Mouse (Mus musculus) kidney, postnatal 10 days (tissue): ENCODE results near the gene Cyp4x1.
A peak's percentile ranks its signal among the peaks of the same experiment; 100 is the strongest.

Experiments
- DNase-seq: peaks from one replicate; pipeline ENCODE4 v3.0.0; 2021; ENCODE audit warnings: mixed read lengths

Cyp4x1 gene

DNA sequence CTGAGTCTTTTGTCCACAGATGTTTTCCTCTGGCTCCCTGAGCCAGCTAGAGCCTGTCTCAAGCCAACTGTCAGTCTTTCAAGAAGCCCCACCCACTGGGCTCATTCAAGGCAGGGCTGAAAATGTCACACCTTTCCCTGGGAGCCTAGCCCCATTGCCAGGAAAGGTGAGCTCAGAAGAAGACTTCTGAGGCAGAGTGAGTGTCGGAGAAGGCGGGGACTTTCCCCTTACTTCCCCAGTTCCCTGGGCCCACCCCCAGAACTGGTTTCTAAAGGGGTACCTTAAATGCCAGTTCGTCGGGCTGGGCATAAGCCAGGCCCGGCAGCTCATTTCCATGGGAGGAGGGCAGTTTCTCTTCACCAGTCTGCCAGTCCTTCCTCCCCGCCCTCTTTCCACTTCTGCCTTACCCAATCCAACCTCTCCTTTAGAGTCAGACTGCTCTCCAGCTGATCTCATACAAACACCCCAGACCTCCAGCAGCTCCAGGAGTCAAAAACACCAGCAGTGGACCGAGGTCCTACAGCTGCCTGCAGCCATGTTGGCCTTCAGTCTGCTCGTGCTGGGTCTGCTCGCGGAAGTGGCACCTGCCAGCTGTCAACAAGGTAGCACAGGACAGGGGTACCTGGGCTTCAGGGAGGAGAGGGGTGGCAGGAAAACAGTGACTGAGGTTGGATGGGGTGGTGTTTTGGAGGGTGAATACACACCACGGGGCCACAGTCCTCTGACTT lies 45.3 kb downstream of the Cyp4x1 start, which contains the start of gene Pdzk1ip1:
Gene Pdzk1ip1, plus strand, starts transcription at position 98 of the 728 bp plus-strand sequence.
- DNase-seq, result peak; percentile 76

GRCm38 (mm10) chr4:115086763-115087415 lies 47.2 kb downstream of the Cyp4x1 start:
- no peak for DNase-seq

- DNase-seq, result no peak
These were observed 47.8 kb downstream of the Cyp4x1 start for GRCm38 (mm10) chr4:115086257-115086656.

GRCm38 (mm10) chr4:115085522-115086095 lies 48.5 kb downstream of the Cyp4x1 start:
- DNase-seq, result peak; percentile 81

- no peak for DNase-seq
These were observed 51.0 kb downstream of the Cyp4x1 start for GRCm38 (mm10) chr4:115083031-115083430.

DNA sequence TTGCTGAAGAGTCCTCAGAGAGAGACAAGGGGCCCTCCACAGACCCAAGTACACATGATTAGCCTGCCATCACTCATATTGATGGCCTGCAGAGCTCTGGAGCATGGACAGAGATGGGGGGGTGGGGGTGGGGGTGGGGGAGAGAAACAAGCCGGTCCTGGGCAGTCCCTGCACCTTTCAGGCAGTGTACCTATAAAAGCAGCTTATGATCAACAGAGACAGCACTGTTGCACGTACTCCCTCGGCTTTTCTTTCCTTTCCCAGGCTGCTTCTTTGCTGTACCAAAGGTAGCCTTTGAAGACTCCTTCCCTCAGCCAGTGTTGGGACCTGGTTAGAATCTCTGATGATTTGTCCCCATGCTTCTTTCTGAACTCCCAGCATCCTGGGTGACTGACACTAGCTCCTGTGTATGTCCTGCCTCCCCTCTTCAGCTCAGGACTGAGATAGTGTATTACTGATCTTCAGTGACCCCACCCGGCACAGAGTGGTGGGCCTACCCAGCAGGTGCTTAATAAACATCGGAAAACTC lies 54.2 kb downstream of the Cyp4x1 start:
- no peak for DNase-seq

DNA sequence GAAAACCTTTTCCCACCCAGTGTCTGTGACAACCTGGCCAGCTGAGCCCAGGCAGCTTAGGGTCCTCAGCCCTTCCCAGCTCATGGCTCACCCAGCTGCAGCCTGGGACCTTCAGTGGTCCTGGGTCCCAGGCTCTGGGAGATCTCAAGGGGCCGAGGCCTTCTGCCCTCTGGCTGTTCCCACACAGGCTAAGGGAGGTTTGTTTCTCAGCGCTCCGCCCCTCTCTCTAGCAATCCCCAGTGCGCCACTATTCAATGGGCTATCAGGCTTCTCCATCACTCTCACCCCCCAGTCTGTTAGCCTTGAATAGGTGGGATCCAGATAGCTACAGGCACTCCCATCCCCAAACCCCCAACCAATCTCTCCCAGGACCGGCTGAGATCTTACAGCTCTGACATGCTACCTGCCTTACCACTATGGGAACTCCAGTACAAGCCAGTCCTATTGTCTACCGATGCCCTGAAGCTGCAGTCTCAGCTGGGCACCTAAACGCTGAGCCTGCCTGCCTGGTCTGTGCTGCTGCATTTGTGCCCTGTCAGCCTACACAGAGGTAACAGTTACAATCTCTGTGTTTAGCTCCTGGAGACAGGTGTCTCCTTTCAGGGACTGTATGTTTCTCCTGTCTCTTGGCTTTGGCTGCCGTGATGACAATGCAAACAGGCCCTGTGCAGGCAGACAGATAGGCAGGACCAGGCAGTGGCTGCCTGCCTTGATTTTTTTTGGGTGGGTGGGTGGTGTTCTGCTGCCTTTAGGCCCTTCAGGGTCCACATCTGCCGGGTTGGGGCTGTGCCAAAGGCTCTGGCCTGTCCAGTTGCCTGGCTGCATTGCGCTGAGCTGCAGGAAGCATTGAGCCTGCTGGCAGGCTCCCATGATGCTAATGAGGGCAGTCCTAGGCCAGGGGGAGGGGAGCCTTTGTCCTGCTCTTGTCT lies 54.9 kb downstream of the Cyp4x1 start:
- DNase-seq, result peak; percentile 86

- DNase-seq, result peak; percentile 54
These were observed 58.7 kb downstream of the Cyp4x1 start for GRCm38 (mm10) chr4:115075204-115075915.

DNA sequence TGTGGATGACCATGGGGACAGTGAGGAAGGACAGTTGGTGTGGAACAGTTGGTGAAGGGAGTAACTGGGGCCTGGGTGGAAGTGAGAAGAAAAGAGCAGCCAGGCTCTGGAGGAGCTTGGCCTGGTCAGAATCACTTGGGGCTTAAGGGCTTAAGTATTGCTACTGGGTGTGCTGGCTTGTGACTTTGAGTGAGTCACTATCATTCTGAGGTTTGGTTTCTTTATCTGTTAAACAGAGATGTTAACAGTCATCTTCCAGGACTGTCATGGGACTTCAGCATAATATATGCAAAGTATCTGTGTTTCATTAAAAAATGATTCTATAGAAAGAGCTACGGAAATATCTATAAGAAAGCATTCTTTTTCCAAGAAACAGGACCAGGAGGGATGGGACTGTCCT lies 59.3 kb downstream of the Cyp4x1 start:
- no peak for DNase-seq

GRCm38 (mm10) chr4:115071668-115072067 lies 62.4 kb downstream of the Cyp4x1 start:
- no peak for DNase-seq

GRCm38 (mm10) chr4:115063518-115064239 lies 70.4 kb downstream of the Cyp4x1 start:
- DNase-seq, result no peak

GRCm38 (mm10) chr4:115062875-115063517 lies 71.1 kb downstream of the Cyp4x1 start:
- DNase-seq, result peak; percentile 70

- no peak for DNase-seq
These were observed 71.6 kb downstream of the Cyp4x1 start for GRCm38 (mm10) chr4:115062540-115062874.

DNA sequence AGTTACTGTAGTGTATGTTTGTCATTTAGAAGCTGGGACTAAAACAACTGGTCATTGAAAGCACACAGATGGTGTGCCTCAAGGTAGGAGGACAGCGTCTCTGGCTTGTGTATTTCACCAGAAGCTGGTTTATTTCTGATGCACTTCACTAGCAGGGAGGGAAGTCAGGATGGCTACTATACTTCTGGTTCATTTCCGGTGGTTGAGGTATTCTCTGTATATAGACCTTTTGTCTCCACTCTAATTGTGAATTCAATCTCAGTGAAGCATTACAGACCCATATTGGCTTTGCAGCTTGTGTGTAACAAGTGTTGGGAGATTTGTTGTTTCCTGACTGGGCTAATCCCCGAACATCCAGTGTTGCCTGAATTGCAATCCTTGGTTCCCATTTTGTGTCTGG lies 73.3 kb downstream of the Cyp4x1 start:
- DNase-seq, result no peak

DNA sequence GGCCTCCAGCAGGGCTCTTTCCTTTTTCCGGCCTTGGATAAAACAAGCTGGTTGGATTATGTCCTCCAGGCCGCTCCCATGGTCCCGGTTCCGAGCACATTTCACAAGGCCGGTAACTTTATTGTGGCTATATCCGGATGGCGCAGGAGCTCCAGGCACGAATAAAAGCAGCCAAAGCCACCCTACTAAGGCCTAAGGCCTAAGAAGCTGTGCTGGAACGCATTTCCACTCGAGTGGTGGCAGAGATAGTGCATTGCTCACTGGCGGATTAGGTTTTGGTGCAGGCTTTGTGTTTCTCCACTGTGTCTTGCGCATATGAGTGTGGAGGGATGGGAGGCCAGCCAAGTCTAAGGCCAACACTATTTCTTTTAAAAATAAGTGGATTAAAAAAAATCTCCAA lies 74.2 kb downstream of the Cyp4x1 start:
- peak; percentile 46 for DNase-seq

DNA sequence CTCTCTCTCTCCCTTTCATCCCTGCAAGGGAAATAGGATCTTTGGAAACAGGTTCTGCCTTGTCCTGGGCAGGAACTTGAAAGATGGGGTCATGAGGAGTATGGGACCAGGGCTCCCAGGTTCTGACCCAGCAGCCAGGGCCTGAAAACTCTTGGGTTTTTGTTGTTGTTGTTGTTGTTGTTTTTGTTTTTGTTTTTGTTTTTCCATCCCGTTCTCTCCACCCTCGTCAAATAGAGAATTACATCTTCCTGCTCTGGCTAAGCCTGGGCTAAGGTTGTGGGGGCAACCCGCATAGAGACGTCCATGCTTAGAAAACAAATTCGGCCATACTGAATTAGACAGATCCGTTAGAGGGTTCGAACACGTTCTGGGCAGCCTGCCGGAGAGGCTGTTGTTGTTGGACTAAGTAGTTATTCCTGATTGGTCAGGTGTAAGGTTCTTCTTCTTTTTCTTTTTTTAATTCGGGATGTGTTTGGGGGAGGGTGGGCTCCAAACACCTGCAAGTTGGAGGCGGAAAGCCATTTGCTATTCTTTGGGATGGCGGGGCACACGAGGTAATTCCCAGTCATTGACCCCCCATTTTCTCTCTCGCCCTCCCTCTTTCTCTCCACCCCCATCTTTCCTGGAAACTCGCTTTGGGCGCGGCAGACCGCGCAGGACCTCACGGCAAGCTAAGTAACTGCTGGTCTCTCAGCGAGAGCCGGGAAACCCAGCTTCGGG lies 75.0 kb downstream of the Cyp4x1 start:
- peak; percentile 28 for DNase-seq

DNA sequence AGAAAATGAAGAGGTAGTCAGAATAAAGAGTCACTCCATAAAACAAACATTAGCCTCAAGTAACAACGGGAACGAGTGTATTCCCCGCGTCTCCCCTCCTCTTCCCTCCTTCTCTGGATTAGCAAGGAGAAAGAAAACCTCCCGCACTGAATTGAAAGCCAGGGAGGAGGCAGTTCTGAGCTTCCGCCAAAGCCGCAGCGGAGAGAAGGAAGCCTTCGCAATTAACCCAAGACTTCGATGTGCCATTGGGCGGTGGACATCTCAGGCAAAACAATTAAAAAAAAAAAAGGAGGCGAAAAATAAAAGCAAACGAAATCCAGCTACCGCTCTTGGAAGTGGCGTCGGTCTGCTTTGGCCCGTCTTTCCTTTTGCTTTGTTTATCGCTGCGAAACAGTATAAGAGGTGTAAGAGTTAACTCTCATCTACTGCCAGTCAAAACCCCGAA lies 75.7 kb downstream of the Cyp4x1 start:
- peak; percentile 46 for DNase-seq

DNA sequence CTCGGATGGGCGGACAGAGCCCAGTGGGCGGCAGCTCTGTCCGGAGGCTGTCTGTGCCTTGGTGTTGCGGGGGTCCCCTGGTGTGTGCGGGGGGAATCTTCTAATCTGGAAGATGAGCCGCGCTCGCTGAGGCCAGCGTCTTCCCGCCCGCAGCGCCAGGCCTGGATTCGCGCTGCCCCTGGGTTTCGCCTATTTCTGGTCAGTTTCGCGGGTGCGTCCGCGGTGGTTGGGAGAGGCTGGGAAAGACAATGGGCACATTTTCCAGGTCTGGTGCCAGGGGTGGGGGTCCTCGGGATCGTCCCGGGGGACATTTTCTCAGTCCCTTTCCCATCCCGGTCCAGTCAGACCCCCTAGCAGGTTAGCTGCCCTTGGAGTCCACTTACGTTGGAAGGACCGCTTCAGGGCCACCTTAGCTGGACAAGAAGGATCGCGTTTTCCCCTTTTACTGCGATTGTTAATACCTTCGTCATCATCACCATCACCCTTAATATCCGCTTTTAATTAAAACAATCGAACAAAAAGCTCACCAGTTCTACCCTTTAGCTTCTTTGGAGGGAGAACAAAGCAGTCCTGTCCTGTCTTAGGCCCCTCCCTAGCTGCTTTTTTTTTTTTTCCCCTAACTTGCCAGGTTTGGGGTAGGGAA lies 76.3 kb downstream of the Cyp4x1 start:
- DNase-seq, result no peak

DNA sequence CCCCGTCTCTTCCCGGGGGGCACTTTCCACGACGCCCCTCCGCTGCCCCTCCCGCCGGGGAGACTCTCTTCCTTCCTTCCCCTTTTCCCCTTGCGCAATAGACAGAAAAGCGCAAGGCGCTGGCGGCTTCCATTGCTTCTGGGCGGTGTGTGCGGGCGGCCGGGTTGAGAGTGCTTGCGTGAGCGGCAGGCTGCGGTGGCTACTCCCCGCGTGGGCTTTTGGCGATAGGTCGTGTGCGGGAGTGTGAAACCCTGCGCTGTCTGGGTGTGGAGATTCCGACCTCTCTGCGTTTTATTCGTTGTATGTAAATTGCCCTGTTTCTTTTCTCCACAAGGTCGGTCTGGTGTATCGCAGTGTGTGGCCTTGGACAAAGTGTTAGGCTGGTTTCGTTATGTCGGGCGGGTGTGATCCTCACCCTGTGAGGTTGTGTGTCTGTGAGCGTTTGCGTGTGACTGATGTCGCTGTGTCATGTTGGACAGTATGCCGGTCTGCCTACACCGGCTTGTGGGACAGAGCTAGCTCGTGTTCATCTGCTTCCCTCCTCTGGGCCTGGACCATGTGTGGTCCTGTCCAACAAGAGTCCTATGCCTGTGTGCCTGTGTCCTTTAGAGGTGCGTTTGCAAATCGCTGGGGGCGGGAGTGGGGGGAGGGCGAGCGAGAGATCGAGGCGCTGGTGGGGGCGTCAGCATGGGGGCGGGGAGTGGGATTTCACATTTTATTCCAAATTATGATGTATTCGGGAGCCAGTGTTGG lies 77.0 kb downstream of the Cyp4x1 start:
- DNase-seq, result peak; percentile 66
